Mouse (Mus musculus): ENCODE data around the gene Mcm8. TPM values are rescaled to one million over a fixed set of nuclear protein-coding genes. Genes with fewer than 3 reads are reported as not detected.
A peak's percentile ranks its signal among the peaks of the same experiment; 100 is the strongest.

Mcm8 gene
- 1 to 10 TPM; 1.8 to 2.4 TPM for total RNA-seq (2021)

GRCm38 (mm10) chr2:132815608-132816314 is at the start of gene Mcm8, which contains the start of gene Trmt6:
Gene Mcm8 (plus strand): TSS chr2:132816141.
Gene Trmt6 (minus strand): TSS chr2:132816055.
- intact Hi-C loops (cut with DNase I) = loop anchor here (1.0 to 2.0 kb wide), 2 partner anchors 31 to 129 kb away; partner anchors contain the start of genes Crls1 and Shld1
- peak; percentile 85 to 87 for DNase-seq

GRCm38 (mm10) chr2:132770822-132771221 is 45.1 kb upstream of the Mcm8 start:
- no peak for DNase-seq
- intact Hi-C loops (cut with DNase I) = no loop called here

GRCm38 (mm10) chr2:132780978-132781377 is 35.0 kb upstream of the Mcm8 start, which contains the start of gene Chgb:
Gene Chgb (plus strand): TSS chr2:132781278.
- no peak for DNase-seq
- intact Hi-C loops (cut with DNase I) = loop anchor here (10.0 kb wide), 1 partner anchor 266 kb away; no protein-coding TSS in a partner anchor

- peak; percentile 85 for DNase-seq
- intact Hi-C loops (cut with DNase I) = loop anchor here (10.0 kb wide), 1 partner anchor 267 kb away; no protein-coding TSS in a partner anchor
Measured at GRCm38 (mm10) chr2:132781439-132782068, 34.4 kb upstream of the Mcm8 start.

- DNase-seq = no peak
- intact Hi-C loops (cut with DNase I) = loop anchor here (10.0 kb wide), 1 partner anchor 269 kb away; no protein-coding TSS in a partner anchor
Measured at GRCm38 (mm10) chr2:132784039-132784438, 31.9 kb upstream of the Mcm8 start.

- DNase-seq = no peak
Measured at GRCm38 (mm10) chr2:132793441-132794203, 22.3 kb upstream of the Mcm8 start.

GRCm38 (mm10) chr2:132794204-132794586 is 21.7 kb upstream of the Mcm8 start:
- intact Hi-C loops (cut with DNase I) = no loop called here
- no peak for DNase-seq

More at GRCm38 (mm10) chr2:132793441-132794203, 22.3 kb upstream of the Mcm8 start:
- intact Hi-C loops (cut with DNase I) = no loop called here

GRCm38 (mm10) chr2:132802976-132803375 is 13.0 kb upstream of the Mcm8 start:
- intact Hi-C loops (cut with DNase I) = no loop called here
- DNase-seq = no peak

- DNase-seq = no peak
- intact Hi-C loops (cut with DNase I) = no loop called here
Measured at GRCm38 (mm10) chr2:132841071-132841470, 25.1 kb downstream of the Mcm8 start.

GRCm38 (mm10) chr2:132846407-132847358 is 30.7 kb downstream of the Mcm8 start, which contains the start of gene Crls1:
Gene Crls1 (plus strand): TSS chr2:132846666.
- DNase-seq = peak; percentile 98 to 99
- intact Hi-C loops (cut with DNase I) = loop anchor here (1.0 to 2.0 kb wide), 2 partner anchors 30 to 57 kb away; partner anchors contain the start of genes Mcm8 and Trmt6

- intact Hi-C loops (cut with DNase I) = loop anchor here (2.0 kb wide), 1 partner anchor 31 kb away; the partner anchor contains the start of genes Mcm8 and Trmt6
- no peak for DNase-seq
Measured at GRCm38 (mm10) chr2:132847581-132847980, 31.6 kb downstream of the Mcm8 start.

GRCm38 (mm10) chr2:132848361-132848760 is 32.4 kb downstream of the Mcm8 start:
- intact Hi-C loops (cut with DNase I) = no loop called here
- no peak for DNase-seq

GRCm38 (mm10) chr2:132849141-132849540 is 33.2 kb downstream of the Mcm8 start:
- DNase-seq = no peak
- intact Hi-C loops (cut with DNase I) = no loop called here

- intact Hi-C loops (cut with DNase I) = no loop called here
Measured at GRCm38 (mm10) chr2:132853051-132853450, 37.1 kb downstream of the Mcm8 start.

GRCm38 (mm10) chr2:132856333-132856732 is 40.4 kb downstream of the Mcm8 start:
- intact Hi-C loops (cut with DNase I) = no loop called here
- no peak for DNase-seq

More at GRCm38 (mm10) chr2:132853051-132853450, 37.1 kb downstream of the Mcm8 start:
- DNase-seq = no peak

GRCm38 (mm10) chr2:132860435-132860834 is 44.5 kb downstream of the Mcm8 start:
- intact Hi-C loops (cut with DNase I) = no loop called here

GRCm38 (mm10) chr2:132861456-132861855 is 45.5 kb downstream of the Mcm8 start:
- no peak for DNase-seq
- intact Hi-C loops (cut with DNase I) = no loop called here

More at GRCm38 (mm10) chr2:132860435-132860834, 44.5 kb downstream of the Mcm8 start:
- no peak for DNase-seq

- no peak for DNase-seq
- intact Hi-C loops (cut with DNase I) = no loop called here
Measured at GRCm38 (mm10) chr2:132863325-132863724, 47.4 kb downstream of the Mcm8 start.

- DNase-seq = no peak
Measured at GRCm38 (mm10) chr2:132867521-132867920, 51.6 kb downstream of the Mcm8 start.

More at GRCm38 (mm10) chr2:132867521-132867920, 51.6 kb downstream of the Mcm8 start:
- intact Hi-C loops (cut with DNase I) = no loop called here

Measured in heart, postnatal 36 days (tissue).